Mouse (Mus musculus) retina, postnatal 1 day (tissue): ENCODE results near the gene 1700084M14Rik.
"Not testable (repeated sequence)": the region's sequence is repeated elsewhere in the genome, so short reads cannot be mapped to it uniquely, and the experiment has no call there.

Source experiments
- DNase-seq: peaks from one replicate; pipeline ENCODE4 v3.0.0-alpha.2; 2012

The 1700084M14Rik gene

GRCm38 (mm10) chrX:91575811-91576210, at the start of gene 1700084M14Rik:
Gene 1700084M14Rik (minus strand): TSS chrX:91575911.
- not testable (repeated sequence) for DNase-seq
